Mouse (Mus musculus): ENCODE measurements around the gene 1700020L24Rik.

Gene 1700020L24Rik

DNA sequence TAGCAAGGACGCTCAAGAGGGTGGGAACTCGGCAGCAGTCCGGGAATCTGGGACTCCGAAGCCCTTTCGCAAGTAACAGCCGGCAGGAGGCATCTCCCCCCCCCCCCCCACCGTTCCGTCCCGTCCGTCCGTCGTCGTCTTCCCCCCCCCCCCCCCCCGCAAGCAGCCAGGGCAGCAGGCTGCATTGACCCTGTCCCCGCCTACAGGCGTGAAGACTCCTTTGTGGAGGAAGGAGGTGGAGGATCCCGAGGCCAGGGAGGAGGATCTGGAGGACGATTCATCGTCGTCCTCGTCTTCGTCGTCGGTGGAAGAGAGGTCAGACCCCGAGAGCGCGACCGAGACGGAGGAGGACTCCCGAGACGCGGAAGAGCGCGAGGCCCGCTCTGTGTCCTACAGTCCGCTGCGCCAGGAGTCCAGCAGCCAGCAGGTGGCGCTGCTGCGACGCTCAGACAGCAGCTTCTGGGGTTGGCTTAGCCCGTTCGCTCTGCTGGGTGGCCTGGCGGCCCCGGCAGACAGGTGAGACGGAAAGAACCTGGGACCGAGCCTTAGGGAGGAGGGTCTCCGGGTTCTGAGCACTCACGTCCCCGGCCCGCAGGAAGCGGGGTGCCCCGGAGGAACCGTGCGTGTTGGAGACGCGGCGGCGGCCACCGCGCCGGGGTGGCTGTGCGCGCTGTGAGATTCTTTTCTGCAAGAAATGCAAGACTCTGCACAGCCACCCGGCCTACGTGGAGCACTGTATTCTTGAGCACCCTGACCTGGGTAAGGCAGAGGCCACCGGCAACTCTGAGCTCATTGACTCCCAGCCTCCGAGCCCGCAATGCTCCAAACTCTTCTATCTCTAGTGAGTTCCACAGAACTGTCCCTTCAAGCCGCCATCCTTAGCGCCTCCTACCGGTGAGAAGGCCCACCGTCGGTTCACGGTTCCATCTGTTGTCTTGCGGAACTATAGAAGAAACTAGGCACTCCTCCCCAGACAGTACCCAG lies 2.9 kb downstream of the 1700020L24Rik start:
- CTCF ChIA-PET: interaction anchor here (1.0 to 1.4 kb wide), 3 partner anchors 8 to 33 kb away, joined by 3 to 4 read pairs (median 3); partner anchors contain the start of gene Taf15

DNA sequence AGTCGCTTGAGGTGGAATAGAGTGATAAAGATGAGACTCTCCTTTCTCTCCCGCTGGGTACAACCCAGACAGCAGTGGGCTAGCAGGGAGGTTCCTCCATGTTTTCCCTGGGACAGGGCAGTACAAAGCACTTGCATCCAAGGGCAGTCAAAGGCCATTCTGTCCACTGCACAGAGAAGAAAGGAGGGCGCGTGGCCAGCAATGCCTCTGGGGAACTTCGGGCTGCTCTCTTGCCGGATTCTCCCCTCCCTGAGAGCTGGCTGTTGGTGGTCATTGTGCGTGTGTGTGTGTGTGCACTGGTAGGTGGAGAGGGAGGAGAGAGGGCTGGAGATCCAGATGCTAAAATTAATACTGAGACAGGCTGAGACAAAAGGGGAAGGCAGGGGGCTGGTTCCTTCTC lies 3.8 kb downstream of the 1700020L24Rik start:
- CTCF ChIA-PET: interaction anchor here (0.6 to 1.4 kb wide), 4 partner anchors 9 to 53 kb away, joined by 3 to 4 read pairs (median 3); partner anchors contain the start of gene Taf15

- CTCF ChIA-PET: interaction anchor here (0.7 kb wide), 2 partner anchors 18 to 149 kb away, joined by 3 read pairs; no protein-coding TSS in a partner anchor
Measured at GRCm38 (mm10) chr11:83442596-83443267, 5.3 kb downstream of the 1700020L24Rik start.

DNA sequence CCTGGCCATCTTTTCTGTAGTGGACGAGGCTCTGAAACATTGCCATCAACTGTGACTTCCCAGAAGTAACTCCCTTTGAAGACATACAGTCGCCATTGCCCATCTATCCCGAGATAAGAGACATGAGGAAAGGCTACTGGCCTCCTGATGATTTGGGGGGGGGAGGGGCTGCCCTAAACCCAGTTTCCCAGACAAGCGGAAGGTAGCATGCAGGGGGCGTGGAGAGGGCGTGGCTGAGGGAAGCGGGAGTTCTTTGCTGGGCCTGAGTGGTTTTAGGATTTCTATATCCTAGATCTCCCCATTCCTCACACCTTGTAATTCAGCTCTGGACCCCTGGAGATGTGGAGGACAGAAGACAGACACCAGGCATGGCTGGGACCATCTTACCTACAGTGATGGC lies 6.3 kb downstream of the 1700020L24Rik start:
- CTCF ChIA-PET: interaction anchor here (0.5 to 0.7 kb wide), 3 partner anchors 21 to 498 kb away, joined by 3 read pairs; no protein-coding TSS in a partner anchor

- CTCF ChIA-PET: no interaction called here
Measured at GRCm38 (mm10) chr11:83445001-83445400, 7.5 kb downstream of the 1700020L24Rik start.

DNA sequence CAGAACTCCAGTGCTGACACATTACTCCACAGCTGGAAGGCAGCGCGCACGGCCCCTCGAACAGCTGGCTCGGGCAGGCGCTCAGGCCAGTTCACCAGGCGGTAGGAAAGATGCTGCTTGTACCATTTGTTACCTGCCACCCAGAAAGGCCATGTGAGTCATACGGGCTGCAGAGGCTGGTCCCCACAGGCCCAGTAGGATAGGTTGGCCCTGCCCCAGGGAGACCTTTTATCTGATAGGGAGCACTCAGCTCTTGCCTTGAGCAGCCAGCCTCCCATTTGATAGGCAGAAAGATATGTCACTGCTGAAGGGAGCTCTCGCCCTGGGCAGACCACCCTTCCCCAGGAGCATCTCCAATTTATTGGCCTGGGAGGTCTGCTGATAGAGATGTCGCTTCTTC lies 10.1 kb downstream of the 1700020L24Rik start:
- CTCF ChIA-PET: interaction anchor here (0.6 kb wide), 1 partner anchor 61 kb away, joined by 3 read pairs; no protein-coding TSS in a partner anchor

DNA sequence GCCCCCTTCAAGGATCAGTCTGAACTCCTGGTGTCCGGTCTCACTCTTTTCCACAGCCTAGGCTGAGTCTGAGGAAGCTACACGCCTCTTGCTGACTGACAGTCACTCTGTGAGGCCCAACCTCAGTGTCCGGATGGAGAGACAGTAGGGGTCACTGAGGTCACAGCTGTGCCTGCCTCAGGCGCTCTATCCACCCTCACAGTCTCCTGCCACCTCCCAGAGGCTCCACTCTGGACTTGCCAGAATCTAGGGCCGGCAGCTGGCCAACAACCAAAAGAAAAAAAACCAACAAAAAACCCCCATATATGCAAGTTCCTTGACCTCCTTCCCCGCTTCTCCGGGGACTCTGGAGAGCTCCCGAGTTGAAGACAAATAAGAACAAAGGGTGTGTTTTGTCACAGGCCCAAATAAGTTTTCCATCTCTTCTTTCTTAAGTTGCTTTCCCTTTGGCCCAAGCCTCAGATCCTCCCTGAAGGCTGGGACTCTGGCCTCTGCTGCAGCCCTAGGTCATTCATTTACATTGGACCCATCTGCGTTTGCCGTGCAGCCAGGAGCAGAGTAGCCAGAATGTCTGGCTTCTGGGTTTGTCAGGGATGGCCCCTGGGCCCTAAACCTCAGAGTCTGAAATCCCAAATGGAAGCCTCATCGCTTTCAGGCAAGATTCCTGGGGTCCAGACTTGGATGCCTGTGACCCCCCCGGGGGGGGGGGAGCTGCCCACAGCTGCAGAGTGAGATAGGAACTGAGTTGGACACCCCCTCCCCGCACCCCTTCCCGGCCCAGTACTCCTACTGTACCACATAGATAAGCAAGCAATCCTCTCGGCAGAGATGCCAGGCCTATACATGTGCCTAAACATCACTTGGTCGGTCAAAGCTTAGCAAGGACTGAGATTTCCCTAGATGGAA lies 10.8 kb downstream of the 1700020L24Rik start:
- CTCF ChIA-PET: interaction anchor here (0.6 kb wide), 1 partner anchor 61 kb away, joined by 3 read pairs; no protein-coding TSS in a partner anchor

DNA sequence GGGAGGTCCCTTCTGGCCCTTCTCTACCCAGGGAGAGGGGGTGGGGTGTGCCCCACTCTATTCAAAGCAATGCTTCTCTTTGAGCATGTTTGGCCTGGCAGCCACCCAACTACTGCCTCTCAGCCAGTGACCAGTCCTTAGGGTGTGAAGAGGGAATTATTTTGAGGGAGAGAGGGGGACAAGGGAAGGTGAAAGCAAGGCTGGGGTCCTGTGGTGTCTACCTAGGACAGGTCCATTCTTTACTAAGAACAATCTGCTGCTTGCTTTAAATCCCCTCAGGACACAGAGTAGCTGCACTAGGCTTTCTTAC lies 11.4 kb downstream of the 1700020L24Rik start:
- CTCF ChIA-PET: no interaction called here

DNA sequence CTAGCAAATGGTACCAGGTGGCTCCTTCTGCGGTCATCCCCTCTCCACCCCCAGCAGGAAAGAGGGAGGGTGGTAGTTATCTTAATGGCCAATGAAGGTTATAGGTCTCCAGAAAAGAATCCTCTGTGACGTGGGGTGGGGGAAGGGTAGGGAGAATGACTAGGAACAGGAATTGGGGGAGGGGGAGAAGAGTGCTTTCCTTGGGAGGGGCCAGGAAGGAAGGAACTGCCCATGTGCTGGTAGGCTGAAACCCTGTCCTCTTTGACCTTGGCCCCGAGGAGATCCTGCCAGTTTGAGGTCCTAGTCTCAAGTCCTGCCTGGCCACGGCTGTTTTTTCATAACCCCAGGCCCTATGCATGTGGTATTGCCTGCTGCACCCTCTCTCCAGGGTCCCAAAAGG lies 11.8 kb downstream of the 1700020L24Rik start:
- CTCF ChIA-PET: no interaction called here

- CTCF ChIA-PET: no interaction called here
Measured at GRCm38 (mm10) chr11:83450550-83450949, 13.1 kb downstream of the 1700020L24Rik start.

- CTCF ChIA-PET: no interaction called here
Measured at GRCm38 (mm10) chr11:83451281-83451680, 13.8 kb downstream of the 1700020L24Rik start.

DNA sequence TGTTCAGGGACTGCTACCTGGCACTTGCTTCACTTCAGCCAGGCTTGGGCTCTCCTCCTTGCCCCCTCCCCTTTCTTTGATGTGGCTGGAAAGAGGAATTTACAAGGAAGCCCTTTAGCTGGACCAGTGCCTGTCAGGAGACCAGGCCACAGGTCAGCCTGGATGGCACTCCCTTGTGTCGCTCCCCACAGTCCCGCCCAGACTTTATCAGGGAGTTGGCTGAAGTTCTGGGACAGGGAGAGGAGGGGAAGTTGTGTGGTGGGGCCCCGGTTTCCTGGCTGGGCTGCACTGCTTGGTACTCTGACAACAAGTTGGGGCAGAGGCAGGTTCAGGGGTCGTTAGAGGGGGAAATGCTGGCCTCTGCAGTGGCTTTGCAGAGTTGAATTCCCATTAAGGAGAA lies 17.1 kb downstream of the 1700020L24Rik start:
- CTCF ChIA-PET: no interaction called here

DNA sequence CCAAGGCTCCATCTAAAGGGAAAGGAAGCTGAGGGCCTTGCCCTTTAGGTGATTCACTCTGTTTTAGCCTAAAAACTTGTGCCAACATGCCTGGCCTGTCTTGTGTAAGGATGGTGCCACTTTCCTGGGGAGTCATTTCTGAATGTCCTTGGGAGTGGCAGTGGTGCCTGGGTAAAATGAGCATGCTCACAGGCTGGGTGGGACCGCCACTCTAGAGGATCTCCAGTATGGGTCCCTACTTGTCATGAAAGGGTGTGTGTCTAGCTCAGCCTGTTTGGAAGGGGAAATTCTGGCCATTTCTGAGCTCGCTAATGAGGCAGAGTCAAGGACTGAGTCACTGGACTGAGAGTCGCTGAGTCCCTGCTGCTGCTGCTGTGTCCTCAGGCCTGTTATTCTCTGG lies 18.1 kb downstream of the 1700020L24Rik start:
- CTCF ChIA-PET: no interaction called here

DNA sequence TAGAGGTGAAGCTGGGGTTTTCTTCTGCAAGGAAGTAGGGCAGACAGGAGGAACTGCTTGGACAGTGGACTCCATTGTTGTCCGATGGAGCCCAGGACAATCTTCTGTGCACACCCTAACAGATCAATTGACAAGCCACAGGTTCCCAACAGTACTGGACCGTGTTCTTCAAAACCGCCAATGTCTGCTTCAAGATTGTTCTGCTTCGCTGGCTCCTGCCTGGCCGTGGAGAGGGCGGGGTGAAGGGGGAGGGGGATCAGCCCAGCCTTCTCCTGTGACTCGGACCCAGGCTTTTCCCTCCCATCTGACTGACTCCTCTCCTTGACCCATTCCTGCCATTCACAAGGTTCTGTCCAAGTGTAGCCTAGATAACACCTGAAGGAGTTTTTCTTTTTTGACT lies 19.8 kb downstream of the 1700020L24Rik start:
- CTCF ChIA-PET: no interaction called here

- CTCF ChIA-PET: no interaction called here
Measured at GRCm38 (mm10) chr11:83457912-83458601, 20.6 kb downstream of the 1700020L24Rik start.

DNA sequence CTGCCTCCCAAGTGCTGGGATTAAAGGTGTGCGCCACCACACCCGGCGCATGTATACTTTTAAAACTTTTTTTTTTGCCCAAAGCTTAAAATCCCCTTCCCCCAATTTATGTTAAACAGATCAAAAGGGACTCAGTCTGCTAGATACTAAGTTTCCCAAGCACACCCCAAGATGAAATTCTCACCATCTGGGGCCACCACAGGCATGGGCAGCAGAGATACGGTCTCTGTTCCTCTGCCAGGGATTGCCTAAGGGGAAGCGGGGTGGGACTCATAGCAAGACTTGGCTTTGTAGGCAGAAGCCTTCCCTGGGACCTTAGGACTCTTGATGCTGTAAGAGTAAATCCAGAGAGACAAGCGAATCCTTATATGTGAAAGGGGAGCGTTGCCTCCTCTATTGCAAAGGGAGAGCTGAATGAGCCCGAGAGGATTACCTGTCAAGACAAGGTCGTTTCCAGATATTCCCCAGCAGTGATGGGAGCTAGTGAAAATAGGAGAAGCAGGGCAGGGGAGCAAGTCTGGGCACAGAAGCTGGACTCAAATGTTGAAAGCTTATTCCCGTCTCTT lies 24.1 kb downstream of the 1700020L24Rik start:
- CTCF ChIA-PET: no interaction called here

GRCm38 (mm10) chr11:83462711-83463244 lies 25.3 kb downstream of the 1700020L24Rik start, which contains the start of gene Mmp28:
Gene Mmp28 (minus strand): TSS chr11:83463071.
- CTCF ChIA-PET: no interaction called here

DNA sequence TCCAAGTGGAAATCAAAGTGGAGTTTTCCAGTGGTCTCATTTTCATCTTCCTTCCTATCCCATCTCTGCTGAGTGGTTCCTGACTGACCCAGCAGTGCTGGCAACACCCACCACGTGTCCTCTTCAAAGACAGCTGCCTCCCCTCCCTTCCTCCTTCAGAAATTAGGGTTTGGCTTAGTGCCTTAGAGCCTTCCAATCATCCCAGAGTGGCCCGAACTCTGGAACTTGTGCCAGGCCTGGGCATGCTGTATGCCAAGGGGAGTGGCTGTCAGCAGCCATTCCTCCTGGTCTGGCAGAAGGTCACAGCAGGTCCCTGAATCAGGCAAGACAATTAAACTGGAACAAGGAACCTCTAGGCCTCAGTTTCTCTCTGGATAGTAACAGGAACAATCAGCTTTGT lies 28.5 kb downstream of the 1700020L24Rik start:
- CTCF ChIA-PET: interaction anchor here (0.7 kb wide), 1 partner anchor 105 kb away, joined by 3 read pairs; no protein-coding TSS in a partner anchor

DNA sequence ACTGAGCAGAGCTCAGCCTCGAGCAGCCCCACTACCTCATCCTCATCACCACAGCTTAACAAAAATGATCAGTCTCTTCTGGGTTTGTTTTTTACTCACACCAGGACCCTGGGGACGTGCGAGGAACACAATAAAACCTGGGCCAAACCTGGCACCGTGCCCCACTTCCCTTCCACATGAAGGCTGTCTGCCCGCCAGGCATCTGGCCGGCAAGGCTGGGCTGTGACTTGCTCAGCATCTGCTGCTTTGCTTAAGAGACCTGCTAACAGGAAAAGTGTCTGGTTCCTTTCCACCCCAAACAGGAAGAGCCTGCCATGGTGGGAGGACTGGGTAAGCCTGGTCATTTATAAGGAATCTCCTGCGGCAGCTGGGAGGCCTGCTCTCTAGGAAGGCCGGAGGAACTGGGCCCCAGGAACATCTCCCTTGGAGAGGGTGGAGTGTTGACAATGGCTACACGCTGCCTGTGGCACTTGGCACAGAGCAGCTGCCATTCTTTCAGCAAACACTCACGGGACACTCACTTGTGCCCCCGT lies 29.7 kb downstream of the 1700020L24Rik start:
- CTCF ChIA-PET: interaction anchor here (0.6 kb wide), 2 partner anchors 33 to 113 kb away, joined by 7 to 8 read pairs; no protein-coding TSS in a partner anchor

- CTCF ChIA-PET: interaction anchor here (0.5 kb wide), 1 partner anchor 13 kb away, joined by 3 read pairs; no protein-coding TSS in a partner anchor
Measured at GRCm38 (mm10) chr11:83468765-83469164, 31.3 kb downstream of the 1700020L24Rik start.
